Mouse (Mus musculus) liver, embryonic 15.5 days (tissue): ENCODE results near the gene Rinl. TPM values are rescaled to one million over a fixed set of nuclear protein-coding genes. Genes with fewer than 3 reads are reported as not detected.

Experiments used
- ATAC-seq: fragments of 200-750 bp; cut with Nextera tagmentation; 2 replicates; pipeline ENCODE4 v1.8.0; 2017; ENCODE audit warnings: moderate number of reproducible peaks, mild to moderate bottlenecking, moderate library complexity; ENCODE audit not compliant: insufficient read depth
- H3K27ac ChIP-seq: fragments of 300-500 bp; sonication (generic); replicated peaks from 2 replicates; pipeline ENCODE4 v1.5.1; 2015; ENCODE audit warnings: mild to moderate bottlenecking, inconsistent platforms
- H3K27me3 ChIP-seq: fragments of 300-500 bp; sonication (generic); 2 replicates; pipeline ENCODE4 v1.6.1; 2015; ENCODE audit warnings: mild to moderate bottlenecking, inconsistent platforms
- H3K36me3 ChIP-seq: fragments of 300-500 bp; sonication (generic); replicated peaks from 2 replicates; pipeline ENCODE4 v1.6.1; 2015; ENCODE audit warnings: moderate library complexity, mild to moderate bottlenecking, inconsistent platforms
- H3K4me1 ChIP-seq: fragments of 300-500 bp; sonication (generic); replicated peaks from 2 replicates; pipeline ENCODE4 v1.6.1; 2015; ENCODE audit warnings: inconsistent platforms
- H3K4me2 ChIP-seq: fragments of 300-500 bp; sonication (generic); 2 replicates; pipeline ENCODE4 v1.6.1; 2015; ENCODE audit warnings: moderate library complexity, mild to moderate bottlenecking, inconsistent platforms
- H3K4me3 ChIP-seq: fragments of 300-500 bp; sonication (generic); replicated peaks from 2 replicates; pipeline ENCODE4 v1.5.1; 2015; ENCODE audit warnings: mild to moderate bottlenecking, inconsistent platforms
- H3K9ac ChIP-seq: fragments of 300-500 bp; sonication (generic); 2 replicates; pipeline ENCODE4 v1.6.1; 2015; ENCODE audit warnings: moderate library complexity, mild to moderate bottlenecking, inconsistent platforms
- H3K9me3 ChIP-seq: fragments of 300-500 bp; sonication (generic); replicated peaks from 2 replicates; pipeline ENCODE4 v1.6.1; 2016; ENCODE audit warnings: inconsistent platforms
- WGBS: fragments of 180-500 bp; shearing (Covaris S2); methylation state at CpG from one replicate; pipeline ENCODE4 v1.1.7; 2015; ENCODE audit warnings: mixed read lengths; ENCODE audit not compliant: insufficient replicate concordance; 5-methylcytosine and 5-hydroxymethylcytosine counted together
- polyA plus RNA-seq: library from polyadenylated mRNA; unstranded; fragments of >200 nt; fragmentation: Nextera tagmentation; extraction: Ambion mirVana; gene quantifications from 2 replicates; pipeline ENCODE4 v1.2.1, GENCODE M21; 2015

Rinl gene
- polyA plus RNA-seq, 1 experiment from 2014 or later: 10.2 TPM

DNA sequence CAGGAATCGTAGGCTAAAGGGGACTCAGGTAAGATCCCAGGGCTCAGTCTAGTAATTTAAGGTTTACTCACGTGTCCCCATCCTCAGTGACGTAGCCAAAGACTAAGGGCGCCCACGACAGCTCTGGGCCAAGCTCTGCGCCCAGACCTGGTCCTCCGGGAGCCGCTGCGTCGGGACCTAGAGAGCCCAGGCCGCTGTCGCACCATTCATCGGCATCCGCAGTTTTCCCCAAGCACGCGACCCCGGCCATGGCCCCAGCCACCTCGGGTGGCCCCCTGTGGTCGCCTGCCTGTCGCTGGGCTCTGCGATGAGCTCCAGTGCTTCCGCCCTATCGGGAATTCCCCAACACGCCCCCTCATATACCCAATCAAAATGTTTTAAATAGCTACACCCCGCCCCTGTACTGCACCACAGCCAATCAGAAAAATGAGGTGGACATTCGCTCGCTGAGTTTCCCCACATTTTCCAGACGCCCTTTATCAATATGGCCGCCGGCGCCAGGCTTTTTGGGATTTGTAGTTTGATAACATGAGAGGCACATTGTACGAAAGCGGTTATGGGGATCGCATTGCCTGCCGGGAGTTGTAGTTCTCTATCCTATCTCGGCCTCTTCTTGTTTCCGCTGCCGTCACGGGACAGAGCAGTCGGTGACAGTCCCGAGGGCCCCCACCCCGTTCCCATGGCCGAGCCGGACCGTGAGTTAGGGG, 22.4 kb upstream of the Rinl start, which contains the start of gene Sirt2:
TSS of gene Sirt2 (plus strand) at position 563 of the 707 bp plus-strand sequence.
- Histone ChIP-seq H3K4me1 (peaks cover 58% of the 10 kb centered on the region), H3K27me3 (no peaks in the 10 kb centered on the region), H3K4me3 (peak within 1 kb of the TSS; percentile 80), H3K36me3 (peaks cover 16% of the 10 kb centered on the region), H3K9me3 (no peaks in the 10 kb centered on the region), H3K4me2 (peak within 1 kb of the TSS; percentile 85), H3K27ac (peak within 1 kb of the TSS; percentile 59; the same call in 1 of the 2 replicates), H3K9ac (peak within 1 kb of the TSS; percentile 80)
- WGBS: under 1% methylated on average over 45 of the region's 45 CpGs
- ATAC-seq: peak; percentile 96

DNA sequence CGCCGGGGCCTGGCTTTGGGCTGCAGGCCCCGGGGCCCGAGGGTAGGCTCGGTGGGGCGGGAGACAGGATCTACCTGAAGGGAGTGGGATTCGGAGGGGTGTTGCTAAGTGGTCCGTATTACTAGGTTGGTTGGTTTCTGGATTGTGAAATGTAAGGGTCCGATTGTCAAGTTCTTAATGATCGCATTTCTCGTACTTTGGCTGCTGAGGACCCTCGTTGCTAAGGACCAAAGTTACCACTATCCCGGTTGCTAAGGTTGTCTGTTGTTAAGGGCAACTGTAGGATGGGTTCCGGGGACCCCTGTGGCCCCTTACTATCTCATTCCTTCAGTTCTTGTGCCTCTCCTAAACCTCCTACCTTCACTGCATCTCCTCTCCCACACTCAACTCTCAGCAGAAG, 21.9 kb upstream of the Rinl start:
- no peaks in the 10 kb centered on the region for H3K9me3 ChIP-seq
- no peak for ATAC-seq
- peaks cover 10% of the 10 kb centered on the region for H3K36me3 ChIP-seq
- no peaks in the 10 kb centered on the region for H3K27me3 ChIP-seq
- WGBS: 4% methylated on average over 14 of the region's 14 CpGs
- H3K4me3 ChIP-seq: peak overlapping the region; percentile 80
- peak overlapping the region; percentile 58; the same call in 1 of the 2 replicates for H3K27ac ChIP-seq
- H3K9ac ChIP-seq: peak overlapping the region; percentile 80
- peak overlapping the region; percentile 85 for H3K4me2 ChIP-seq
- peaks cover 58% of the 10 kb centered on the region for H3K4me1 ChIP-seq

DNA sequence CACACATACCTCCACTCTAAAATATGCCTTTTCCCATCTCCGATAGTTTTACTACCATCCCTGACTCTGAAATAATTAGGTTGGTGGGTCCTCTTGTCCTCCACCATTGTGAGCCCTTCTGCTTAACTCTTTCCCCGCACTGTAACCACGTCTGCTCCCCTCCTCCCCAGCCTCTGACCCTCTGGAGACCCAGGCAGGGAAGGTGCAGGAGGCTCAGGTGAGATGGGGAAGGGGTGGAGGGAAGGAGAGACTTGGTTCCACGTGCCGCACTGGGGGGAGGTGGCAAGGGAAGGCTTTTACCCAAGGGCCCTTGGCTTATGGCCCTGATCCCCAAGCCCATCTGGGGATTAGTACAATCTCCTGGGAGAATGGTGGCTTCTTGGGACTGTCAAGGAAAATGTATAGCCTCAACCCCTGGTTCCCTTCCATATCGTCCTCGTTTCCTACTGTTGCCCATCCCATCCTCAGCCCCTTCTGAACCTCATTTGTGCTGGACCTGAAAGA, 21.3 kb upstream of the Rinl start, which contains the start of gene Nfkbib:
TSS of gene Nfkbib (minus strand) at position 51 of the 504 bp plus-strand sequence.
- Histone ChIP-seq H3K27me3 (no peaks in the 10 kb centered on the region), H3K36me3 (peaks cover 4% of the 10 kb centered on the region; the same call in 1 of the 2 replicates), H3K27ac (peak within 1 kb of the TSS; percentile 58; the same call in 1 of the 2 replicates), H3K4me2 (peak within 1 kb of the TSS; percentile 85), H3K9ac (peak within 1 kb of the TSS; percentile 80), H3K4me1 (peaks cover 58% of the 10 kb centered on the region), H3K9me3 (no peaks in the 10 kb centered on the region), H3K4me3 (peak within 1 kb of the TSS; percentile 80)
- no peak for ATAC-seq
- WGBS: 64% methylated on average over 7 of the region's 7 CpGs

DNA sequence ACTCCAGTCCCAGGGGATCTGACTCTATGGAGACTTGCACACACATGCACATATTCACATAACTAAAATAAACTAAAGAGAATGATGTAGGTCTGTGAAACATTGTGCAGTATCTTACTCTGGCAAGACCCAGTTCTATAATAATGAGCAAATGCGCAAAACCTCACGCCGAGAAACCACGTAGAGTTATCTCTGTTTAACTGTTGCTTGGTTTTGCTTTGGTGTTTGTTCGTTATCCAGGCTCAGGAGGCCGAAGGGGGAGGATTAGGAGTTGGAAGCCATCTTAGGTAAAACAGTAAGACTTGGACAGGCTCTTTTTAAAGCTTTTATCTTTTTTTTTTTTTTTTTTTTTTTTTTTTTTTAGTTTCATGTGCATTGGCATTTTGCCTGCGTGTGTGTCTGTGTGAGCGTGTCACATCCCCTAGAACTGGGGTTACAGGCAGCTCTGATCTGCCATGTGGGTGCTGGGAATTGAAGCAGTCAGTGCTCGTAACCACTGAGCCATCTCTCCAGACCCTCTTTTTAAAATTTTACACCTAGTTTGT, 19.3 kb upstream of the Rinl start:
- H3K27me3 ChIP-seq: no peaks in the 10 kb centered on the region
- WGBS: 38% methylated on average over 9 of the region's 9 CpGs
- no peaks in the 10 kb centered on the region for H3K36me3 ChIP-seq
- H3K27ac ChIP-seq: 0 out of 2 replicates have a peak overlapping the region, but pooled peaks have one; percentile 34
- ATAC-seq: no peak
- H3K9ac ChIP-seq: no peak overlapping the region
- no peak overlapping the region for H3K4me2 ChIP-seq
- H3K4me1 ChIP-seq: peaks cover 57% of the 10 kb centered on the region
- H3K4me3 ChIP-seq: no peak overlapping the region
- no peaks in the 10 kb centered on the region for H3K9me3 ChIP-seq

DNA sequence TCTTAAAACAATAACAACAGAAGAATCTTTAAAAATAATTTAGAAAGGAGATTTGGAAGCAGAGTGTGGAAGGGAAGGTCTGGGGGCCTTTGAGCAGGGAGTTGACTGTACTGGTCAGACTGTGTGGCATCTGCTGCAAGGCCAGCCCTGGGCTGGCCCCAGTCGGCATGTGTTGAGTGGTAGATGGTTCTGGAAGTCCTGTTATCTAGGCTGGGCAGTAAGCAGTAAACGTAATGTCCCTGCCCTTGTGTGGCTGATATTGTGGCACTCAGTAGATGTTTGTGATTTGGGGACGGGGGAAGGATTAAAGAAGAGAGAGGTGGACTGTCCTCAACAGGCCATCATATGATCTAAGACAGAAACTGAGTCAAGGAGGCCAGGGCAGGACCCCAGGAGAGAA, 18.5 kb upstream of the Rinl start:
- H3K36me3 ChIP-seq: no peaks in the 10 kb centered on the region
- no peak for ATAC-seq
- H3K27ac ChIP-seq: no peak overlapping the region
- H3K9me3 ChIP-seq: no peaks in the 10 kb centered on the region
- no peaks in the 10 kb centered on the region for H3K27me3 ChIP-seq
- WGBS: 33% methylated on average over 3 of the region's 3 CpGs
- peaks cover 49% of the 10 kb centered on the region for H3K4me1 ChIP-seq
- peak overlapping the region; percentile 11; the same call in 1 of the 2 replicates for H3K4me2 ChIP-seq
- H3K4me3 ChIP-seq: no peak overlapping the region
- no peak overlapping the region for H3K9ac ChIP-seq

DNA sequence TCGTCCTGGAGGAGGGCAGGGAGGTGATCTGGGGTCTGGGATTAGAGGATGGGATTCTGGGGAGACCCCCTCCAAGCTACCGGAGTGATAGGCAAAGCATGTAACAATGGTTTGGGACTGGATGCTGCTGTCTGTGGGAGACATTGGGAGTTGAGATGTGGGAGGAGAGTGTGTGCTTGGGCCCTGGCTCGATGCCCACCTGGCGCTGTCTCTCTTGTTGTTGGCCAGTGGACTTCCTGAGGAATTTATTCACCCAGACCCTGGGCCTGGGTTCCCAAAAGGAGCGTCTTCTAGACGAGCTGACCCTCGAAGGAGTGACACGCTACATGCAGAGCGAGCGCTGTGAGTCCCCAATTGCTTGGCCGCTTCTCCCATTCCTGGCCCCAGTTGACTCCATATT, 16.9 kb upstream of the Rinl start:
- Histone ChIP-seq H3K4me2 (no peak overlapping the region), H3K27me3 (no peaks in the 10 kb centered on the region), H3K36me3 (no peaks in the 10 kb centered on the region), H3K9me3 (no peaks in the 10 kb centered on the region), H3K4me1 (peaks cover 39% of the 10 kb centered on the region), H3K27ac (no peak overlapping the region), H3K4me3 (no peak overlapping the region), H3K9ac (no peak overlapping the region)
- no peak for ATAC-seq
- 86% methylated on average over 11 of the region's 11 CpGs for WGBS

DNA sequence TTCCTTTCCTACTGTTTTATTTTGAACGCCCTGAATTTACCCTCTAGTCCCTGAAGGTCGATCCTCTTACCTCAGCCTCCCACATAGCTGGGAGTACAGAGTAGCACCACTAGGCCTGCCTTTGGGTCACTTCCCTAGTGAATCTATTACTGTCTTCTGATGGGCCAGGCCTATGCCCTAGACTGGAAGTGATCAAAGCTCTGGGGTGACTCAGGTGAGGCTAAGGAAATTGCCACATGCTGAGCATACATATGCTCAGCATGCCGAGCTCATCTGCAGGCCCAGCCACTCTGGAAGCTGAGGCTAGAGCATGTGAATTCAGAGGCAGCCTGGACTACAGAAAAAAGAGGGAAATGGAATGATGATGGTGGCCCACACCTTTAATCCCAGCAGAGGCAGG, 15.6 kb upstream of the Rinl start:
- Histone ChIP-seq H3K4me2 (no peak overlapping the region), H3K27ac (no peak overlapping the region), H3K9me3 (no peaks in the 10 kb centered on the region), H3K9ac (no peak overlapping the region), H3K36me3 (no peaks in the 10 kb centered on the region), H3K4me1 (peaks cover 27% of the 10 kb centered on the region), H3K27me3 (no peaks in the 10 kb centered on the region), H3K4me3 (no peak overlapping the region)
- 72% methylated on average over 3 of the region's 3 CpGs for WGBS
- no peak for ATAC-seq

DNA sequence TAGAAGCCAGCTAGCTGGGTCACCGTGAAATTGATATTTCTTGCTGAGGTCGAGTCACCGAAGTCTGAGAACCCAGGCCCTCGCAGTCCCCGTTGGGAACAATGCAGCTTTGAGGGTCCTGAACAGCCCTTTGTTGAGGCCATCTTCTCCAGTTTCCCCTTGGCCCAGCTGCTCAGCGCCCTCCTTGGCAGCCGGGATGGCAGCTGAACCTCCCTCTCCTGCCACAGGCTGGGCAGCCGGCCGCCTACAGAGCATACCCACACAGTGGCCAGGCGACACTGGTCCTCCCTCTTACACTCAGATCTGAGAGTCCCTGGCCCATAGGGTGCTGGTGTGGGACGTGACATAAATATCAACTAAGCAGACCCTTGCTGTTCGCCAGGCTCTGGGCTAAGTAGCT, 14.6 kb upstream of the Rinl start:
- no peaks in the 10 kb centered on the region for H3K36me3 ChIP-seq
- H3K9ac ChIP-seq: no peak overlapping the region
- H3K4me1 ChIP-seq: peaks cover 22% of the 10 kb centered on the region
- no peak overlapping the region for H3K27ac ChIP-seq
- no peak for ATAC-seq
- H3K4me2 ChIP-seq: no peak overlapping the region
- H3K27me3 ChIP-seq: no peaks in the 10 kb centered on the region
- 73% methylated on average over 12 of the region's 12 CpGs for WGBS
- H3K9me3 ChIP-seq: no peaks in the 10 kb centered on the region
- H3K4me3 ChIP-seq: no peak overlapping the region

DNA sequence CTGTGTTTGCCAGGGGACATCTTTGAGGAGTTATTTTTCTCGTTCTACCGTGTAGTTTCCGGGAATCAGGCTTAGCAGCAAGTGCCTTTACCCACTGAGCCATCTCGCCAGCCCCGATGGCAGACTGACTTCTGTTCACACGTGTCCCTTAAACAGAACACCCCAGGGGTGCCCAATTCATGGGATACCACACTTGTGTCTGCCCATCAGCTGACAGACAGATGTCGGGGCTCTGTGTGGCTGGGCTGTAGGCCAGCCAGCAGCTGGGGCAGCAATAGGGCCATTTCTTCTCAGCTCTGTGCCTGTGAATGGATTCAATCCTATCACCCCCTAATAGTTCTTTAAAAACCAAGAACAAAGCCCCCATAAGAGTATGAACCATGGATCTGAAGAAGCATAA, 13.6 kb upstream of the Rinl start:
- Histone ChIP-seq H3K27ac (no peak overlapping the region), H3K27me3 (no peaks in the 10 kb centered on the region), H3K9ac (no peak overlapping the region), H3K4me3 (no peak overlapping the region), H3K9me3 (no peaks in the 10 kb centered on the region), H3K4me2 (no peak overlapping the region), H3K36me3 (no peaks in the 10 kb centered on the region), H3K4me1 (peaks cover 16% of the 10 kb centered on the region)
- WGBS: 75% methylated on average over 7 of the region's 7 CpGs
- no peak for ATAC-seq

DNA sequence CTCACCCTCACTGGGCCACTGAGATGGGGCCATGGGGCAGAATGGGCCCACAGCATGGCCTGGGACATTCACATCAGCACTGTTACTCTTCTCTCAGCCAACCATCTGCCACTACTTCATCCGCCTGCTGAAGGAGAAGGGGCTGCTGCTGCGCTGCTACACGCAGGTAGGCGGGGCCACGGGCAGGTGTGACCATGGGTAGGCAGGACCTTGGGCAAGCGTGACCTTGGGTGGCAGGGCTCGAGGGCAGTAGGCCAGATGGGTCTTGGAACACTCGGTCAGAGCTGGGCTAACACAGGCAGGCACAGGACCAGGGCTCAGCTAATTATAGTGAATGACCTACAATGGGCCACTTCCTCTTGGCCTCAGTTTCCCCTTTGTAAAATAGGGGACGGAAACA, 9.9 kb upstream of the Rinl start:
- Histone ChIP-seq H3K9ac (no peak overlapping the region), H3K9me3 (no peaks in the 10 kb centered on the region), H3K4me2 (no peak overlapping the region), H3K4me1 (peaks cover 18% of the 10 kb centered on the region), H3K4me3 (no peak overlapping the region), H3K36me3 (0 out of 2 replicates have a peak, but pooled peaks cover 4% of the 10 kb centered on the region), H3K27ac (no peak overlapping the region), H3K27me3 (no peaks in the 10 kb centered on the region)
- no peak for ATAC-seq
- WGBS: 77% methylated on average over 9 of the region's 9 CpGs

DNA sequence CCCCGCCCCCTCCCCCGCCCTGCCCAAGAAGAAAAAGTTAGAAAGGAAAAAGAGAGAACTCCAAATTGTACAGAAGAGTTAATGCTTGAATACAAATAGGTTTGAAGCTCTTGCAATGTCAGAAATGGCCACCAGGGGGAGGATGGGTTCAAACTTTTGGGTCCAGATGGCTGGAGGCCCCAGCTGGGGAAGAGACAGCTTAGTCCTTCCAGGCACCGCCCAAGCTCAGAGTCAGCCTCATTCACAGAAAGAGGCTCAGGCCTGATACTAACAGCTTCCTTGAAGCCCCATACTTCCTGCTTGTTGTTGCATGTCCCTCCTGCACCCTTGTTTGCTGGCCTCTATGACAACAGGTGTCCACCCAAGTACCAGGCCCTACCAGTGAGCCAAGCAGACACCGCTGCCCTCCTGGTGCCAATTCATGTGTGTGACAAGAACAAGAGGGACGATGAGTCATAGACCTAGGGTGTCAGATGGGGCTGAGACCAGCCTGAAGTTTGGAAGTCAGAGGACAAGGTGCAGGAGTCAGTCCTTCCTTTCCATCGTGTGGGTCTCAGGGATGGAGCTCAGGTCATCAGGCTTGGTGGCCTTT, 8.6 kb upstream of the Rinl start:
- Histone ChIP-seq H3K4me3 (no peak overlapping the region), H3K9ac (no peak overlapping the region), H3K27ac (peak overlapping the region; percentile 66; the same call in 1 of the 2 replicates), H3K9me3 (no peaks in the 10 kb centered on the region), H3K4me2 (no peak overlapping the region), H3K36me3 (0 out of 2 replicates have a peak, but pooled peaks cover 4% of the 10 kb centered on the region), H3K4me1 (peaks cover 18% of the 10 kb centered on the region), H3K27me3 (no peaks in the 10 kb centered on the region)
- 38% methylated on average over 6 of the region's 6 CpGs for WGBS
- ATAC-seq: peak; percentile 49; the same call in 1 of the 2 replicates
